Mouse (Mus musculus): ENCODE measurements at regions not wholly inside any gene's neighbourhood (a gene's known extent, or its start where the extent isn't known, plus 50 kb on each side); places are given as distances from the start of the nearest gene placed in this dataset.

- no peak for TF ChIP-seq GATA1 (IDR thresholded peaks at IDR 0.05; ENCODE audit: borderline replicate concordance, low read length)
- no peak for TF ChIP-seq FLI1 (IDR thresholded peaks at IDR 0.05; ENCODE audit: low read length)
These were observed 384.8 kb upstream of the Ccnh start for GRCm38 (mm10) chr13:84804241-84804980.

Measured in megakaryocyte, embryonic 14.5 days (primary cell).